Comparison of ENCODE assay signal across 18 mouse cellular contexts in genomic region chr17:86762479-86763242, GRCm38 (mm10). TPM values are rescaled to one million over a fixed set of nuclear protein-coding genes. Genes with fewer than 3 reads are reported as not detected.
DNase-seq lines count a peak whose midpoint lies in the region; ATAC-seq and TF ChIP-seq lines count a peak whose summit lies in the region.
"Had no signal": no experiment of that assay in that cellular context is flagged by ENCODE, and none has a peak within 500 bp of the region (broad histone marks: within the 10 kb centered on the region; RNA-seq: fewer than 3 reads in every experiment).

No protein-coding gene starts in this region.

- no peaks in the 10 kb centered on the region for H3K36me3 ChIP-seq in hindbrain, embryonic 14.5 days (replicated peaks; ENCODE audit: control insufficient read depth, insufficient read depth)
- H3K36me3 ChIP-seq: neural tube, embryonic 12.5 days had no signal

- DNase-seq in heart, adult 11 months: peak; percentile 96
- DNase-seq in heart, postnatal 14 days: no peak
- no peak for DNase-seq in left cerebral cortex, adult 2 months (ENCODE audit: extremely low spot score in 1 of 2, low spot score in 2 of 2)
- DNase-seq in left cerebral cortex, adult 18-20 months (ENCODE audit: low spot score in 2 of 2): no peak
- DNase-seq in heart, postnatal 10 days: peak; percentile 66 to 69
- peak; percentile 53 for DNase-seq in skeletal muscle tissue, adult 2 months (ENCODE audit: low read depth, low spot score)
- DNase-seq in hindbrain, embryonic 14.5 days (ENCODE audit: low spot score): no peak
- DNase-seq: adrenal gland, postnatal 14 days; cerebellum, adult 18-20 months; kidney, postnatal 4 days; left cerebral cortex, postnatal 4 days; lung, postnatal 14 days; thymus, postnatal 4 days had no signal

- ATAC-seq in hindbrain, embryonic 14.5 days (ENCODE audit: low FRiP score): no peak
- ATAC-seq: forebrain, embryonic 14.5 days; hindbrain, postnatal 0 days had no signal

- intact Hi-C loops in heart, postnatal 14 days (cut with DNase I): no loop called here
- intact Hi-C loops in left cerebral cortex, adult 2 months (cut with DNase I): no loop called here
- intact Hi-C loops in heart, postnatal 10 days (cut with DNase I): no loop called here

- peaks cover 2% of the 10 kb centered on the region; the same call in 1 of the 2 replicates for H3K27me3 ChIP-seq in hindbrain, embryonic 14.5 days (ENCODE audit: control insufficient read depth, insufficient read depth, low read length)

- no peak for TF ChIP-seq CTCF in left cerebral cortex, adult 2 months (IDR thresholded peaks at IDR 0.05)

- no peak overlapping the region for H3K4me3 ChIP-seq in left cerebral cortex, adult 2 months
- H3K4me3 ChIP-seq in hindbrain, embryonic 14.5 days (replicated peaks; ENCODE audit: low read length): no peak overlapping the region
- H3K4me3 ChIP-seq: erythroblast, embryonic 14.5 days; neural tube, embryonic 12.5 days had no signal

- no peak overlapping the region for H3K9ac ChIP-seq in hindbrain, embryonic 14.5 days
- H3K9ac ChIP-seq: neural tube, embryonic 12.5 days had no signal

- no peaks in the 10 kb centered on the region for H3K9me3 ChIP-seq in hindbrain, embryonic 14.5 days (ENCODE audit: control insufficient read depth, low read length)
- H3K9me3 ChIP-seq: neural tube, embryonic 12.5 days had no signal

- 84% methylated on average over 11 of the region's 11 CpGs for WGBS in hindbrain, embryonic 14.5 days

- H3K4me2 ChIP-seq in hindbrain, embryonic 14.5 days (replicated peaks): no peak overlapping the region
- H3K4me2 ChIP-seq: midbrain, embryonic 11.5 days; neural tube, embryonic 12.5 days had no signal

- 0 out of 2 replicates have a peak overlapping the region, but pooled peaks have one; percentile 8 for H3K27ac ChIP-seq in left cerebral cortex, adult 2 months
- H3K27ac ChIP-seq in hindbrain, embryonic 14.5 days: no peak overlapping the region
- H3K27ac ChIP-seq: hindbrain, postnatal 0 days; neural tube, embryonic 12.5 days had no signal

- H3K4me1 ChIP-seq in hindbrain, embryonic 14.5 days (replicated peaks; ENCODE audit: control insufficient read depth, insufficient read depth, low read length): no peaks in the 10 kb centered on the region
- H3K4me1 ChIP-seq: neural tube, embryonic 12.5 days had no signal

RNA-seq across cellular contexts. Expression of gene Epas1, which starts 9.2 kb away (rescaled TPM):
- 100 to 1,000 TPM; 259 to 278 TPM for total RNA-seq in heart, postnatal 14 days (2021)
- 10 to 100 TPM; 93.6 to 97.0 TPM for total RNA-seq in left cerebral cortex, adult 2 months (2021)
- total RNA-seq in left cerebral cortex, adult 18-20 months (2021): 10 to 100 TPM; 80.4 to 85.4 TPM
- 100 to 1,000 TPM; 222 to 225 TPM for total RNA-seq in heart, postnatal 10 days (2021)
- 12.6 and 12.8 TPM in 2 replicates for polyA plus RNA-seq in hindbrain, embryonic 14.5 days (2014; fragmentation: Nextera tagmentation; extraction: Ambion mirVana)

Comparison
In these comparisons a context has a peak if more than half of its experiments do, and no peak if none do; other contexts are left out.
1. DNase-seq: peak in heart, adult 11 months (single experiment), heart, postnatal 10 days (2 of 2) and skeletal muscle tissue, adult 2 months (single experiment); none in heart, postnatal 14 days (0 of 2), left cerebral cortex, adult 2 months (0 of 2), left cerebral cortex, adult 18-20 months (0 of 2) and hindbrain, embryonic 14.5 days (single experiment).